Mouse (Mus musculus) kidney, postnatal 0 days (tissue): ENCODE measurements around the gene Tnfrsf1a. TPM values are rescaled to one million over a fixed set of nuclear protein-coding genes. Genes with fewer than 3 reads are reported as not detected.
"Not testable (repeated sequence)": the region's sequence is repeated elsewhere in the genome, so short reads cannot be mapped to it uniquely, and the experiment has no call there.

Source experiments
- ATAC-seq: fragments of 200-750 bp; cut with Nextera tagmentation; replicated peaks from 2 replicates; pipeline ENCODE4 v1.8.0; 2017; ENCODE audit warnings: low read depth, moderate number of reproducible peaks, moderate TSS enrichment, moderate library complexity; ENCODE audit not compliant: low FRiP score
- DNase-seq: peaks from one replicate; pipeline ENCODE4 v3.0.0-alpha.2; 2016; ENCODE audit warnings: low spot score
- H3K27ac ChIP-seq: fragments of 300-500 bp; sonication (generic); 2 replicates; pipeline ENCODE4 v1.5.1; 2014; ENCODE audit warnings: mild to moderate bottlenecking
- H3K27me3 ChIP-seq: fragments of 300-500 bp; sonication (generic); 2 replicates; pipeline ENCODE4 v1.6.1; 2014; ENCODE audit warnings: low read length, mixed read lengths; ENCODE audit not compliant: insufficient read depth
- H3K36me3 ChIP-seq: fragments of 300-500 bp; sonication (generic); 2 replicates; pipeline ENCODE4 v1.6.1; 2014; ENCODE audit warnings: low read length, mixed read lengths; ENCODE audit not compliant: insufficient read depth
- H3K4me1 ChIP-seq: fragments of 300-500 bp; sonication (generic); replicated peaks from 2 replicates; pipeline ENCODE4 v1.6.1; 2014; ENCODE audit warnings: antibody characterized with exemption, low read length, mixed read lengths; ENCODE audit not compliant: insufficient read depth
- H3K4me2 ChIP-seq: fragments of 300-500 bp; sonication (generic); 2 replicates; pipeline ENCODE4 v1.6.1; 2014; ENCODE audit warnings: mild to moderate bottlenecking, low read length, moderate library complexity, mixed read lengths
- H3K4me3 ChIP-seq: fragments of 300-500 bp; sonication (generic); replicated peaks from 2 replicates; pipeline ENCODE4 v1.5.1; 2014; ENCODE audit warnings: low read depth, low read length
- H3K9ac ChIP-seq: fragments of 300-500 bp; sonication (generic); 2 replicates; pipeline ENCODE4 v1.6.1; 2014; ENCODE audit warnings: low read depth, low read length
- H3K9me3 ChIP-seq: fragments of 300-500 bp; sonication (generic); replicated peaks from 2 replicates; pipeline ENCODE4 v1.6.1; 2016; ENCODE audit warnings: low read length, inconsistent platforms, mixed read lengths
- CTCF ChIP-seq: IDR thresholded peaks from 2 replicates; pipeline ENCODE4 v1.5.1; 2016; ENCODE audit warnings: antibody characterized with exemption, low read depth, mild to moderate bottlenecking, moderate library complexity
- WGBS: fragments of 180-500 bp; shearing (Covaris S2); extraction: QIAGEN DNeasy Blood & Tissue Kit; methylation state at CpG from one replicate; pipeline ENCODE4 v1.1.7; 2014; 5-methylcytosine and 5-hydroxymethylcytosine counted together
- polyA plus RNA-seq: library from polyadenylated mRNA; unstranded; fragments of >200 nt; fragmentation: Nextera tagmentation; extraction: Ambion mirVana; gene quantifications from 2 replicates; pipeline ENCODE4 v1.2.1, GENCODE M21; 2015

Gene Tnfrsf1a
- polyA plus RNA-seq, result 77.9 and 80.4 TPM in 2 replicates

GRCm38 (mm10) chr6:125348721-125349574 is at the start of gene Tnfrsf1a:
Tnfrsf1a (plus strand) TSS chr6:125349362.
- no peaks in the 10 kb centered on the region for H3K9me3 ChIP-seq
- peak within 1 kb of the TSS; percentile 80 for H3K27ac ChIP-seq
- H3K4me3 ChIP-seq, result peak within 1 kb of the TSS; percentile 53
- no peak for ATAC-seq
- H3K36me3 ChIP-seq, result no peaks in the 10 kb centered on the region
- H3K27me3 ChIP-seq, result no peaks in the 10 kb centered on the region
- peak within 1 kb of the TSS; percentile 66 for H3K9ac ChIP-seq
- peaks cover 27% of the 10 kb centered on the region for H3K4me1 ChIP-seq
- 7% methylated on average over 22 of the region's 22 CpGs for WGBS
- H3K4me2 ChIP-seq, result peak within 1 kb of the TSS; percentile 67
- TF ChIP-seq CTCF, result no peak
- DNase-seq, result peak; percentile 57

- Histone ChIP-seq H3K27ac (no peak overlapping the region), H3K9me3 (no peaks in the 10 kb centered on the region), H3K4me2 (no peak overlapping the region), H3K4me1 (no peaks in the 10 kb centered on the region), H3K27me3 (no peaks in the 10 kb centered on the region), H3K36me3 (no peaks in the 10 kb centered on the region), H3K9ac (no peak overlapping the region), H3K4me3 (no peak overlapping the region)
- DNase-seq (no peak), ATAC-seq (no peak)
- no peak for TF ChIP-seq CTCF
- 100% methylated on average over 1 of the region's 1 CpGs for WGBS
Measured at GRCm38 (mm10) chr6:125300982-125301381, 48.2 kb upstream of the Tnfrsf1a start.

- Histone ChIP-seq H3K4me3 (no peak overlapping the region), H3K9me3 (no peaks in the 10 kb centered on the region), H3K4me1 (no peaks in the 10 kb centered on the region), H3K36me3 (peaks cover 10% of the 10 kb centered on the region; the same call in 1 of the 2 replicates), H3K4me2 (no peak overlapping the region), H3K27ac (peak overlapping the region; percentile 62), H3K27me3 (no peaks in the 10 kb centered on the region), H3K9ac (0 out of 2 replicates have a peak overlapping the region, but pooled peaks have one; percentile 8)
- no peak for TF ChIP-seq CTCF
- DNase-seq, result no peak
- 63% methylated on average over 24 of the region's 24 CpGs for whole genome bisulfite sequencing
- ATAC-seq, result no peak
Measured at GRCm38 (mm10) chr6:125302231-125302982, 46.8 kb upstream of the Tnfrsf1a start.

- no peak overlapping the region for H3K4me3 ChIP-seq
- no peak overlapping the region for H3K27ac ChIP-seq
- no peak overlapping the region for H3K9ac ChIP-seq
- no peak overlapping the region for H3K4me2 ChIP-seq
- H3K27me3 ChIP-seq, result no peaks in the 10 kb centered on the region
- peaks cover 10% of the 10 kb centered on the region; the same call in 1 of the 2 replicates for H3K36me3 ChIP-seq
- H3K9me3 ChIP-seq, result no peaks in the 10 kb centered on the region
- WGBS, result 40% methylated on average over 4 of the region's 4 CpGs
- DNase-seq, result peak; percentile 45
- H3K4me1 ChIP-seq, result no peaks in the 10 kb centered on the region
- TF ChIP-seq CTCF, result no peak
- ATAC-seq, result peak; percentile 61; the same call in 1 of the 2 replicates
Measured at GRCm38 (mm10) chr6:125303242-125303641, 45.9 kb upstream of the Tnfrsf1a start.

- not testable (repeated sequence) for H3K4me1 ChIP-seq, H3K27me3 ChIP-seq, DNase-seq, H3K4me3 ChIP-seq, H3K9me3 ChIP-seq, H3K27ac ChIP-seq, H3K9ac ChIP-seq, H3K4me2 ChIP-seq, ATAC-seq
- WGBS, result 93% methylated on average over 7 of the region's 7 CpGs
- peaks cover 18% of the 10 kb centered on the region for H3K36me3 ChIP-seq
Measured at GRCm38 (mm10) chr6:125304408-125304807, 44.8 kb upstream of the Tnfrsf1a start.

- no peaks in the 10 kb centered on the region for H3K27me3 ChIP-seq
- no peak overlapping the region for H3K9ac ChIP-seq
- 61% methylated on average over 6 of the region's 6 CpGs for WGBS
- H3K4me3 ChIP-seq, result no peak overlapping the region
- DNase-seq, result no peak
- no peak for TF ChIP-seq CTCF
- peaks cover 20% of the 10 kb centered on the region for H3K36me3 ChIP-seq
- H3K4me1 ChIP-seq, result no peaks in the 10 kb centered on the region
- H3K27ac ChIP-seq, result no peak overlapping the region
- no peaks in the 10 kb centered on the region for H3K9me3 ChIP-seq
- no peak for ATAC-seq
- H3K4me2 ChIP-seq, result no peak overlapping the region
Measured at GRCm38 (mm10) chr6:125305465-125305864, 43.7 kb upstream of the Tnfrsf1a start.
